In the genomic region with DNA sequence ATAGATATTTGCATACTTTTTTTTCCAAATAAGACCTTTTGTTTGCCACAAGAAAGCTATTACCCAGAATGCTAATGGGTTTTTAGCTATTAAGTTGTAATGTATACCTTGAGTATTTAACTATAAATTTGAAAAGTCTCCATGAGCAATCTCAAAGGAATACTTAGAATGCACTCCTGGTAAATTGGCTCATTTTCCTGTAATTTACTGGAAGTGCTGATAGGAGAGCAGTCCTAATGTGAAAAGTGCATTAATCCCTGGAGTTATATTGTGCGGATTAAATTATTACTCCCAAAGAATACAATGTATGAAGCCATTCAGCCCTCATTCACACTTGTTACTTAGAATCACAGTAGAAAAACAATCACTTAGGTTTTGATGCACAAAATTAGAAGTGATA, we compare ENCODE assay signal across 18 mouse cellular contexts. TPM values are rescaled to one million over a fixed set of nuclear protein-coding genes. Genes with fewer than 3 reads are reported as not detected.
A peak's percentile ranks its signal among the peaks of the same experiment; 100 is the strongest.
DNase-seq lines count a peak whose midpoint lies in the region; ATAC-seq and TF ChIP-seq lines count a peak whose summit lies in the region.
"Had no signal": no experiment of that assay in that cellular context is flagged by ENCODE, and none has a peak within 500 bp of the region (broad histone marks: within the 10 kb centered on the region; RNA-seq: fewer than 3 reads in every experiment).

No protein-coding gene starts in this region.

- 0 out of 2 replicates have a peak, but pooled peaks cover 5% of the 10 kb centered on the region for H3K36me3 ChIP-seq in hindbrain, embryonic 13.5 days
- no peaks in the 10 kb centered on the region for H3K36me3 ChIP-seq in hindbrain, embryonic 11.5 days (ENCODE audit: control insufficient read depth, insufficient read depth, low read length)
- H3K36me3 ChIP-seq in forebrain, embryonic 16.5 days (ENCODE audit: control insufficient read depth, insufficient read depth) = no peaks in the 10 kb centered on the region
- H3K36me3 ChIP-seq in neural tube, embryonic 14.5 days (ENCODE audit: control insufficient read depth, insufficient read depth, low read length) = no peaks in the 10 kb centered on the region
- H3K36me3 ChIP-seq: embryonic facial prominence, embryonic 10.5 days; heart, embryonic 10.5 days had no signal

- H3K4me3 ChIP-seq in hindbrain, embryonic 13.5 days = no peak overlapping the region
- no peak overlapping the region for H3K4me3 ChIP-seq in hindbrain, embryonic 11.5 days (ENCODE audit: low read depth, low read length)
- no peak overlapping the region for H3K4me3 ChIP-seq in left cerebral cortex, adult 2 months
- H3K4me3 ChIP-seq in forebrain, embryonic 16.5 days (replicated peaks; ENCODE audit: low read length) = no peak overlapping the region
- H3K4me3 ChIP-seq in neural tube, embryonic 14.5 days (ENCODE audit: low read depth, low read length) = no peak overlapping the region
- H3K4me3 ChIP-seq: embryonic facial prominence, embryonic 10.5 days; erythroblast, embryonic 14.5 days; heart, embryonic 10.5 days had no signal

- no peaks in the 10 kb centered on the region for H3K27me3 ChIP-seq in hindbrain, embryonic 13.5 days
- no peaks in the 10 kb centered on the region for H3K27me3 ChIP-seq in hindbrain, embryonic 11.5 days (ENCODE audit: control insufficient read depth, insufficient read depth, low read length)
- H3K27me3 ChIP-seq in forebrain, embryonic 16.5 days (replicated peaks; ENCODE audit: control insufficient read depth, insufficient read depth, low read length) = no peaks in the 10 kb centered on the region
- no peaks in the 10 kb centered on the region for H3K27me3 ChIP-seq in neural tube, embryonic 14.5 days (ENCODE audit: control insufficient read depth, insufficient read depth, low read length)

- DNase-seq in hindbrain, embryonic 11.5 days (ENCODE audit: low spot score) = no peak
- DNase-seq in left cerebral cortex, adult 2 months (ENCODE audit: extremely low spot score in 1 of 2, low spot score in 2 of 2) = no peak
- no peak for DNase-seq in left cerebral cortex, postnatal 25 days (ENCODE audit: low spot score in 2 of 2)
- no peak for DNase-seq in kidney, postnatal 4 days
- DNase-seq: adrenal gland, adult 2 months; adrenal gland, postnatal 25 days; cerebellum, adult 2 months; cerebellum, postnatal 10 days; gastrocnemius, postnatal 36 days; heart, postnatal 10 days; kidney, adult 11 months; kidney, adult 9 months had no signal

- H3K27ac ChIP-seq in hindbrain, embryonic 13.5 days = no peak overlapping the region
- H3K27ac ChIP-seq in hindbrain, embryonic 11.5 days (ENCODE audit: low read depth, low read length) = no peak overlapping the region
- peak overlapping the region; percentile 71; the same call in 1 of the 2 replicates for H3K27ac ChIP-seq in left cerebral cortex, adult 2 months
- no peak overlapping the region for H3K27ac ChIP-seq in forebrain, embryonic 16.5 days (ENCODE audit: low read length)
- H3K27ac ChIP-seq in neural tube, embryonic 14.5 days (ENCODE audit: low read depth, low read length) = no peak overlapping the region
- H3K27ac ChIP-seq: embryonic facial prominence, embryonic 10.5 days; heart, embryonic 10.5 days had no signal

- peaks cover 21% of the 10 kb centered on the region for H3K4me1 ChIP-seq in hindbrain, embryonic 13.5 days (replicated peaks)
- no peaks in the 10 kb centered on the region for H3K4me1 ChIP-seq in hindbrain, embryonic 11.5 days (replicated peaks; ENCODE audit: control insufficient read depth, insufficient read depth, low read length)
- 0 out of 2 replicates have a peak, but pooled peaks cover 5% of the 10 kb centered on the region for H3K4me1 ChIP-seq in forebrain, embryonic 16.5 days (replicated peaks; ENCODE audit: control insufficient read depth, insufficient read depth, low read length)
- H3K4me1 ChIP-seq in neural tube, embryonic 14.5 days (ENCODE audit: control insufficient read depth, insufficient read depth, low read length) = peaks cover 4% of the 10 kb centered on the region; the same call in 1 of the 2 replicates
- H3K4me1 ChIP-seq: embryonic facial prominence, embryonic 10.5 days had no signal

- no peaks in the 10 kb centered on the region for H3K9me3 ChIP-seq in hindbrain, embryonic 13.5 days
- no peaks in the 10 kb centered on the region for H3K9me3 ChIP-seq in hindbrain, embryonic 11.5 days (ENCODE audit: control insufficient read depth, low read length)
- H3K9me3 ChIP-seq in forebrain, embryonic 16.5 days (ENCODE audit: control insufficient read depth, low read length) = no peaks in the 10 kb centered on the region
- H3K9me3 ChIP-seq in neural tube, embryonic 14.5 days (ENCODE audit: control insufficient read depth, low read length) = no peaks in the 10 kb centered on the region
- H3K9me3 ChIP-seq: embryonic facial prominence, embryonic 10.5 days; heart, embryonic 10.5 days had no signal

- H3K4me2 ChIP-seq in hindbrain, embryonic 13.5 days = no peak overlapping the region
- H3K4me2 ChIP-seq in hindbrain, embryonic 11.5 days (replicated peaks; ENCODE audit: low read depth, low read length) = no peak overlapping the region
- H3K4me2 ChIP-seq in forebrain, embryonic 16.5 days (ENCODE audit: low read length) = no peak overlapping the region
- H3K4me2 ChIP-seq in neural tube, embryonic 14.5 days (ENCODE audit: low read depth, low read length) = no peak overlapping the region

- 78% methylated on average over 1 of the region's 1 CpGs for WGBS in hindbrain, embryonic 13.5 days
- 95% methylated on average over 1 of the region's 1 CpGs for whole genome bisulfite sequencing in hindbrain, embryonic 11.5 days
- 63% methylated on average over 1 of the region's 1 CpGs for WGBS in forebrain, embryonic 16.5 days
- WGBS in neural tube, embryonic 14.5 days = 50% methylated on average over 1 of the region's 1 CpGs

- intact Hi-C loops in left cerebral cortex, adult 2 months (cut with DNase I) = no loop called here
- intact Hi-C loops in left cerebral cortex, postnatal 25 days (cut with DNase I) = loop anchor here (5.0 kb wide), 1 partner anchor 42 kb away; no protein-coding TSS in a partner anchor

- H3K9ac ChIP-seq in hindbrain, embryonic 13.5 days = no peak overlapping the region
- no peak overlapping the region for H3K9ac ChIP-seq in hindbrain, embryonic 11.5 days (ENCODE audit: low read depth, low read length)
- H3K9ac ChIP-seq in forebrain, embryonic 16.5 days (replicated peaks; ENCODE audit: low read depth, low read length) = no peak overlapping the region
- no peak overlapping the region for H3K9ac ChIP-seq in neural tube, embryonic 14.5 days (replicated peaks; ENCODE audit: low read depth, low read length)

- no peak for TF ChIP-seq CTCF in left cerebral cortex, adult 2 months (IDR thresholded peaks at IDR 0.05)

- peak; percentile 61; the same call in 1 of the 2 replicates for ATAC-seq in hindbrain, embryonic 13.5 days (ENCODE audit: low FRiP score)
- no peak for ATAC-seq in hindbrain, embryonic 11.5 days (ENCODE audit: low FRiP score)
- peak; percentile 51 for ATAC-seq in forebrain, embryonic 16.5 days
- ATAC-seq in neural tube, embryonic 14.5 days (ENCODE audit: low read depth) = peak; percentile 62

RNA-seq across cellular contexts. Expression of gene 2010111I01Rik, which starts 49.7 kb away (rescaled TPM):
- polyA plus RNA-seq in hindbrain, embryonic 13.5 days (2015; fragmentation: Nextera tagmentation; extraction: Ambion mirVana) = 35.7 and 36.5 TPM in 2 replicates
- polyA plus RNA-seq in hindbrain, embryonic 11.5 days (2014; fragmentation: Nextera tagmentation; extraction: Ambion mirVana) = 41.9 and 46.2 TPM in 2 replicates
- total RNA-seq in left cerebral cortex, adult 2 months (2021) = 100 to 1,000 TPM; 122 to 140 TPM
- 100 to 1,000 TPM in 1 of 2 experiments, 10 to 100 TPM in 1; 93.6 to 105 TPM for total RNA-seq in left cerebral cortex, postnatal 25 days (2021)
- polyA plus RNA-seq in forebrain, embryonic 16.5 days (2015; fragmentation: Nextera tagmentation; extraction: Ambion mirVana) = 30.0 and 30.5 TPM in 2 replicates
- 28.8 and 60.2 TPM in 2 replicates for polyA plus RNA-seq in neural tube, embryonic 14.5 days (2014; fragmentation: Nextera tagmentation; extraction: Ambion mirVana)
